Mouse (Mus musculus): ENCODE measurements at regions not wholly inside any gene's neighbourhood (a gene's known extent, or its start where the extent isn't known, plus 50 kb on each side); places are given as distances from the start of the nearest gene placed in this dataset.

- DNase-seq = no peak
Observed at GRCm38 (mm10) chr17:62058016-62058415, 823.1 kb downstream of the Efna5 start.

- DNase-seq = no peak
Observed at GRCm38 (mm10) chr17:62054801-62055200, 826.3 kb downstream of the Efna5 start.

GRCm38 (mm10) chr17:62048989-62049388 is 832.1 kb downstream of the Efna5 start:
- DNase-seq = no peak

GRCm38 (mm10) chr17:62030614-62031013 is 850.5 kb downstream of the Efna5 start:
- DNase-seq = no peak
